Mouse (Mus musculus) liver (tissue): ENCODE measurements at regions not wholly inside any gene's neighbourhood (a gene's known extent, or its start where the extent isn't known, plus 50 kb on each side); places are given as distances from the start of the nearest gene placed in this dataset.

Experiments
- DNase-seq: peaks from one replicate; pipeline ENCODE4 v3.0.0-alpha.2; 2020; ENCODE audit warnings: mixed read lengths

DNA sequence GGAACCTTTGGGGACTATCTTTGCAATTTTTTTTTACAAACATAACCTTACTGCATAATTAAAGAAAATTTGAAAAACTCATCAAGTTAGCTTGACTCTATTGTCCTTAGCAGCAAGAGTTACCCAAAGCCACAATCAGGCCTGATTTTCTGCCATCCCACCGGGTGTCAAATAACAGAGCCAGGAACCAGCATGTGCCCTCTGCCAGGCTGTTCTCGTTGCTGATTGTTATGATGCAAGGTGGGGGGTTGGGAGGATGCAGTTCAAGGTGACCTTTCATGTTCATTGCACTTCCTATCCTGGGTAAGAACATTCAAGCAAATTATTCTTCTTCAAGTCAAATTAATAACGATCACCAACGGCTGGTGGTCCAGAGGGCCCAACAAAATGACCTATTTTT, 370.6 kb upstream of the Zdhhc25 start:
- no peak for DNase-seq

DNA sequence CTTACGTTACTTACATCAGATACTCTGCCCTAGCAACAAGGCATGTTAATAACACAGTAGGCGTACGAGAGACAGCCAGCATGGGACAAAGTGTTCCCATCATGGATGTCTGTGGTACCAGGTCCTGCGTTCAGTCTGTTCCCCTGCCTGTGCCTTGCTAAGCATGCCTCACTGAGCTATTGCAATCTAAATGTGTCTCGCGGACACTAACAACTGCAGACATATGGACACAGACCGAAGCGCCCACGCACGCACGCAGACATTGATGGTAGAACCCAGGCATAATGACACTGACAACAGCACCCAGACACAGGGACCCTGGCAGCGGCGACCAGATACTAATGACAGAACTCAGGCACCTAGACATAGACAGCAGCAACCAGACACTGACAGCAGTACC, 355.5 kb upstream of the Zdhhc25 start:
- no peak for DNase-seq

DNA sequence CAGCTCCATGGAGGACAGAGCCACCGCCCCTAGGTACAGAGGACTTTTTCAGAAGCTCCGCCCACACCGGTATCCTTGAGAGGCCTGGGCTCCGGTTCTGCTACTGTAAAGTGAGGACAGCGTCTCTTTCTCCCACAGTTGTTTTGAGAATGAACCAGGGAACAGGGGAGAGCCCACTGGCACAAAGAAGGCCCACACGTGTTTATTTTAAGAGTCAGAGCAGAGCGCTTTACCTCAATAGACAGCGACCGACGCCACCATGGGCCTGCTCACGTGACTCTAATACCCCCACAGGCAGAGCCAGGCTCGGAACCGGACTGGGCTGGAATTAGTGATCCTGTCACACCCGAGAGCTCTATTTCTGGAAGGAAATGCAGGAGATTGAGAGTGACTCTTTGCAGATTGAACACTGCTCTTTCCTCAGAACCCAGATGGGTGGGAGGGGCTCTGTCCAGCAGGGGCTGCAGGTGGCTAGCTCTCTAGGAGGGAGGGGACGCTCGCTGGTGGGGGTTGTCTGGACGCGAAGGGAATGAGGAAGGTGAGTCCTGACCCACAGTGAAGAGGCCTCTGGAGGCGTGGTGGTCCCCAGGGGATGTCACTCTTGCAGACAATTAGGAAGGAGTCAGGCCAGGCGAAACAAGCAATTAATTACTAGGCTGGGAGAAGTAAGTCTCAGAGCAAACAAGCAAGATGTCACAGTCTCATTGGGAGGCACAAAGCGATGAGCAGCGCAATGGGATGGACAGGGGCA, 354.4 kb upstream of the Zdhhc25 start:
- DNase-seq: no peak

DNA sequence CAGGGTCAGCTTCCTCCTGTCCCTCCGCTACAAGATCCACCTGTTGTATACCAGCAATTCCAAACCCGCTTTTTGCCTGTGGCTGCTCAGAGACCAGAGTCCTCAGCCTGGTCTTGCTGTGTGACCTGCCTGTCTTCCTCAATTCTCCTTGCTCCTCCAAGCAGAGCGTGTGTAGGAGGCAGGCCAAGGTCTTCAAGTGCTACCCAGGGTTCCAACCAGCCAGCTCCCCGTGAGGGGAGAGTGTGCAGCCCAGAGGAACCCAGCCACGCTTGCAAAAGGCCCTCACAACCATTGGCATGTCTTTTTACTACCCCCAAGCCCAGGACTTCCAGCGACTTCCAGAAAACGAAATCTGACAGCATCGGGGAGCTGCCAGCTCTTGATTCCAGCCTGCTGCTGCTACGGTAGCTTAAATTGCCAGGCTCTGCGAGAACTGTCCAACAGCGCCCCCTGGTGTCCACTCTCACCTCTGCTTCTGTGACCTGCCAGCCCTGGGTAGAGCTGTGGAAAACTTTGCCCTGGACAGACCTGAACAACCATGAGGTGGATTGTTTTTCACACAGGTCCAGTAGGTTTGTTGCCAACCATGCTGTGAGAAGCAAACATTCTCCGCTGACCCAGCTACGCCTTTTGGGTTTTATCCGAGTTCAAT, 352.0 kb upstream of the Zdhhc25 start:
- peak; percentile 72 for DNase-seq

DNA sequence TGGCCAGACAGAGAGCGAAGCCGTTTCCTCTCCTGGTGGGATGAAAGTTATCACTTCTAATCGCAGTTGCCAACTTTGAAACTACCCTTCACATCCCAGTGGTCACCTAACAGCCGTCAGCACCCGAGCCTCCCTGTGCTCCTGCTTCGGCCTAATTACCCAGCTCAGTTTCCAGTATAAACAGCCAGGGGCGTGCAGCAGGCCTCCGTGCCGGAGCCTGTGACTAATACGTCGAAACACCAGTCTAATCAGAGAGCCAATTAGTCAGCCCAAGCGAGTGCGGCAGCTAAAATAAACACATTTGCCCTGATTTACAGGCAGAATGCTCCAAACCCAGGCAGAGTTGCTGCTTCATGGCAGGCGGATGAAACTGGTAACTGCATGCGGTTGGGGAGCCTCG, 312.1 kb upstream of the Zdhhc25 start:
- DNase-seq: no peak

DNA sequence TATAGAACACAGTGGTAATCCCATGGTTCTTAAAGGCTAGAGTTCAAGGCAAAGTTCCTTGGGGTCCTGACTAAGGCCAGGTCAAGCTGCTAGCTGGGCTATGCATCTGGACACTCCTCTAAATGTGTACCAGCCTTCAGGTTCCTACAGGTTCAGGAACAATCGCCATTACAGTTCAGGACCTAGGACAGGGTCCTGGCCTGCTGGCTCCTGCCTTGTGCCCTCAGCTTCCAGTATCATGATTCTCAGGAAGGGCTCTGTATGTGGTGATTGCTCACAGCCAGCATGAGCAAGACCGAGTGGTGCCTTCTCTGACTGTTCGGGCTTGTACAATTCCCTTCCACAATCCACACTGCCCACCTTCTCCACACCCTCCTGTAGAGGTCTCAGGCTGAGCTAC, 311.4 kb upstream of the Zdhhc25 start:
- DNase-seq: no peak

DNA sequence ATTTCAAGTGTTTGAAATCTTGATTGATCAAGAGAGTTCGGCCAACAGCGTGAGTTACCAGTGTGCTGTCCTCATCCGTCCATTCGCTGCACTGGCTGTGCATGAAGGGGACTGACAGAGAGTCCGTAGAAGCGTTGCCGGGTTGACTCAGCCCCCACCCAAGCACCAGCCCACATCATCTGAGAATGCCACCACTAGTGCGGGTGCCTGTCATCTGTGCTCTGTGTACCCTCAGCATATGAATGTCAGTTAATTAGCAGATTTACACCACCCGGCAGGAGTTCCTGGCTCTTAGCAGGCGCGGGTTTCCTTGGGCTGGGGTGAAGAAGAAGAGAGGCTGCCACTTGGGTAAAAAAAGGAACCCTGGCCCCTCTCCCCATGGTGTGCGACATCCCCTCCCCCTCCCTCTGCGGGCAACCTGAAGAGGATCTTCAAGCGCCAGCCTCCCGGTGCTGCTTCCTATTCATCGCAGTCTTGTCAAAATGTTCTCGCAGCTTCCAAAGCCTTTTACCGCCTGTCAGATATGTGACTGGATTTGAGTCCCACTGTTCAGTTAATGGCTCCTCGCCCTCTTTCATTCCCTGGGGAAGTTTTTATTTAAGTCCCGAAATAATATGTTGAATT, 309.2 kb upstream of the Zdhhc25 start:
- no peak for DNase-seq

DNA sequence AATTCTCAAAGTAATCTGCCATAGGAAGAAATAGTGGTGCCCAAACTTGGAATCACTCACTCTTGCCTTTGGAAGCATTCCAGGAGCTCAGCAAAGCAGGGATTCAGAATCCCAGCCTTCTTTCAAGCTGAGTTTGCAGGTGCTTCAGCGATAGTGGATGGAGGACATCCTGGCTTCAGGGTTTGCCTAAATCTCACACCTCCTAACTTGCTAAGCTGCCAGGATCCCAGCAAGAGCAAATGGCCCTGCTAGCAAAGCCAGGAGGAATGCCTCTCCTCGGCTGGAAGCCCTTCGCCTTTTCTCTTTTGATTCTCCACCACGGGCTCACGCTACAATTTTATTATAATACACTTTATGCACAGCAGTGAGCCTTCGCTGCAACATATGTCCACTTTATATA, 301.0 kb upstream of the Zdhhc25 start:
- no peak for DNase-seq

DNA sequence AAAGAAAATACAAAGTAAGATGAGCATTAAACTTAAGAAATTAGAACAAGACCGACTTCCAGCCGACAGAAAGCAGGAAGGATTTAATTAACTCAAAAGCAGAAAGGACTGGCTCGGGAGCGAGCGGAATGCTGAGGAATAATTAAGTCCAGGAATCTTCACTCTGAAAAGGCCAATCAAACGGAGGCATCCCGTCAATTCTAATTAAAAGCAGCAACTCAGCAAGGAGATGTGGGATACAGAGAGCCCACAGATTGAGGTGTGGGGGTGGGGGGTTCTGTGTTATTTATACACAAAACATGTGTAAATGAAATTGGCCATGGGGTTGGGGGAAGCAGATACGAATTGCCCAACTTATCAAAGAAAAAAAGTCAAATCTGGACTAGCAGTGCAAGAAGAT, 288.9 kb upstream of the Zdhhc25 start:
- DNase-seq: no peak

DNA sequence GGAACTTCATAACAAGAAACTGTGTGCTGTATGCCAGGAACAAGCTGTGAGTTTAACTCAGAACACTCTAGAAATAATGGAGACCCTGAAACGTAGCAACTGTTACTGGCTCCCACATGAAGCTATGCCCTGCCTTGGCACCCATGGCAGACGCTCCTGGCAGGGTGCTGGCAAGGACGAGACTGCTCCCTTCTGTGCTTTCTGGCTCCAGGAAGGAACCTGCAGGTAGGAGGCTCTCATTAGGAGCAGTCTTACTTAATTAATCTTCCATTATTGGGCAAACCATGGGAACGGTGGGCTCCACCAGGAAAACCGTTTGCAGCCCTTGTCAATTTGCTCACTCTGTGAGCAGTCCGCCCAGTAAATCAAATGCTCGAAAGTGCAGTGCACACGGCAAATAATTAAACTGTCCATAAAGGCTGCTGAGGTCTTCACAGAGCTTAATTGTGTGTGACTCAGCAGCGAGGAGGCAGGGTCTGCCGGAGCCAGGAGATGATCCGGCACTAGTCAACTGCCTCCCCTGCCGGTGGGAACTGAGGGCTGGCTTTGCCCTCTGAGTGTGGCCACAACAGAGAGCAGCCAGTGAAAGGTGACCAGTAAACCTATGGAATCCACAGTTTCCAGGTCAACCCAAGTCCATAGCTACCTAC, 285.2 kb upstream of the Zdhhc25 start:
- DNase-seq: no peak

DNA sequence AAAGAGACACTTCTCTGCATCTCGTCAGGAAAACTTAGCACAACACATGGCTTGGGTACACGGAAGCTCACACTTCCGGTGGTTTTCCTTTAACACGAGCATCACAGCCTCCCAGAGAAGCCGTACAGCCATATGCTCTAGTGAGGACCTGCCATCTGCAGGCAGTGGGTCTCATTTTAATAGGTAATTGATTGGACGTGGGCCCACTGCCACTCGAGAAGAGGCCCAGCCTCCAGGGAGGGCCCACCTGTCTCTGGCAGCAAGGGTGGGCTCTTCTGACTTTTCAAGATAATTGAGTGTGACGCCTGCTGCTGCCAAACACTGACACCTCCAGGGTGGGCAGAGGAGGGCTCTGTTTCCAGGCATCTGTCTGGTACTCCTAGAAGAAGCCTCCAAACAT, 282.1 kb upstream of the Zdhhc25 start:
- DNase-seq: no peak

DNA sequence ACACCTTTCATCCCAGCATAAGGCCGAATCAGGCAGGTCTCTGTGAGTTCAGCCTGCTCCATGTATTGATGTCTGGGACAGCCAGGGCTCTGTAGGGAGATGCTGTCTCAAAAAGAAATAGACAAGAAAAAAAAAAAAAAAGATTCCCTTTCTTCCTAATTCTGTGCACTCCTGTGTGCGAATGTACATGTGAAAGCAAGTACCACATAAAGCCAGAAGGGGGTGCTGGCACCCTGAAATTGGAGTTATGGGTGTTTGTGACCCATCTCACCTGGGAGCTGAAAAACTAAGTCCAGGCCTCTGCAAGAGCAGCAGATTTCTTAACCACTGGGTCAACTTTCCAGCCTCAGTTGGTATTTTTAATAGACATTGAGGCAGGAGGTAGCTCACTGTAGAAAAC, 280.6 kb upstream of the Zdhhc25 start:
- no peak for DNase-seq

DNA sequence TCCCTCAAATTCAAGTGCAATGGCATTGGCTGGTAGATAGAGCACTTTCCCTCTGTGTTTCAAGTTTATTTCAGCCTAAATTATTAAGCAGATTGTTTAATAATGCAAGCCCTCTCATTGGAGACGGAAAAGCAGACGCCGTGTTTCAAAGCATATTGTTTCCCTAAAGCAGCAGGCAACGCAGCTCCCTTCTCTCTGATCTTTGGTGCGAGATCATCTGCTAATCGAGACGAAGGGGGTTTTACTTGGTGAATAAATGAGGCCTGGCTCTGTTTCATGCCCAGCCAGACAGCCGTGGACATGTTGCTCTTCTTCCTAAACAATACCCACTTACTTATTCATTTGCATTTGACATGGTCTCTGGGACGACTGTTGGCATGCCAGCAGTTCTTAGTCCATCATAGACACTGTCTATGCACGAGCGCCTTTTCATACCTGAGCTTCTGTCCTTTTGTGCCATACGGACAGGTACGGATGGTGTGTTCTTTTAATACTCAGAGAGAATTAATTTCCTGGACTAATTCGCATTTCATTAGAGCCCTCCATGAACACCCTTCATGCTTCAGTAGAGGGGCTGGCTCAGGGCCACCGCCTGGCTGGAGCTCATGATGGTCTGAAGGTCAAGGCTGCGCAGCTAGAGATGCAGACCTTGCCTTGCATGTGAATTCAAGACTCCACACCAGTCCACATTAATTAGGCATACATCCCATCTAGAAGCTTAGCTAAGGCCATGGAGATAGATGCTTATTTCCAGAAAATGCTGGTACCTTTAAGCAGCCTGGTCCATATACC, 276.3 kb upstream of the Zdhhc25 start:
- no peak for DNase-seq

DNA sequence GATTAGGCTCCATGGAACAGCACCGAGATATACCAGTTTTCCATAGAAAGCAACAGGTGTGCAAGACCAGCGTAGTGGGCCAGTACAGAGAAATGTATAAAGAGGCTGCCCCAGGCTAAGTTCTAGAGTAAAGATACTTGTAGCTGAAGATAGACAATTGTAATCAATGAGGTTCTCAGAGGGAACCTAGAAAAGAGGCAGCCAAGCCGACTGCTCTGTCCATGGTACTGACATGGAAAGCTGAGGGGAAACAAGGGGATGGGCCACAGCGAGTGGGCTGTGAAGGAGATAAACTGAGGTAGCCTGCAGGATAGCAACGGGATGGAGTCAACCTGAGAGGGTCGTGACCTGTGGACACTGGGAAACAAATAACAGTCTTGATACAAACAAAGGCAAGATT, 275.0 kb upstream of the Zdhhc25 start:
- no peak for DNase-seq

DNA sequence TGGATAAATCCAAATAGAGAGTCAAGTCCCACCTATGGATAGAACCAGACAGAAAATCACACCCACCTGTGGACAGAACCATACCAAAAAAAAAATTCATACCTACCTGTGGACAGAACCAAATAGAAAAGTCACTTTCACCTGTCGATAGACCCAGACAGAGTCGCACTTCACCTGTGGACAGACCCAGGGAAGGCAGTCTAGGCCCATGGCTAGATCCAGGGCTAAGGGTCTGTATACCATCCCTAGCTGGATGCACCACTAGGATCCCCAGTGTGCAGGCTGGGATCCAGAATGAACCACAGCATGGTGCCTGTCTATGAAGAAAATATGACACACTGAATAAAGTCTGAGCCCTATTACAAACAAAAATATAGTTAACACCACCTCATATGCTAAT, 246.9 kb upstream of the Zdhhc25 start:
- DNase-seq: no peak

DNA sequence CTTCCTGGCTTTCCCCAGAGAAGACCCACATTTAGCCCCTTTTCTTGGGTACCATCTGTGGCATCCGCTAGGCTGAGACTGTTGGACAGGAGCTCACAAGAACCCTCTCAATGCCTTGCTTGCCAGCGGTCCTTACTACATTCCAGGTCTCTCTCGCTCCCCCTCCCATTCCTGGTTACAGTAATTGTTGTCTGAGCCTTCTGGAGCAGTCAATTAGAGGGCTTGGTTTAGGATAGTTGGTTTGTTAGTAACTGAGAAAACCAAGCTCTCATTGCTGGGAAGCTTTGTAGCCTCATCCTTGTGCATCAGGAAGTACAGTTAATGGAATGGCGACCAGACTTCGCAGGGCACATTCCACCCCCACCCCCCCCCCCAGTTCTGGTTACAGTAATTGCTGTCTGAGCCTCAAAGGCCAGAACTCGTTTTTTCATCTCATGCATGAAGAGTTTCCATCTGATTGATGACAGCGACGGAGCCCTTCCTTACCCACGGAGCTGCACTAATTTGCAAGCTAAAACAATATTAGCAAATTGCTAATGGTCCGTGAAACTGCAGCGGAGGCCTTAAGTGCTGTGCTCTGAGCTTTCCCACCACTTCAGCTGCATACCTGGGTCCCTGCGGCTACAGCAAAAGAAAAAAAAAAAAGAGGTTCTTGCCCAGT, 239.6 kb upstream of the Zdhhc25 start:
- no peak for DNase-seq

DNA sequence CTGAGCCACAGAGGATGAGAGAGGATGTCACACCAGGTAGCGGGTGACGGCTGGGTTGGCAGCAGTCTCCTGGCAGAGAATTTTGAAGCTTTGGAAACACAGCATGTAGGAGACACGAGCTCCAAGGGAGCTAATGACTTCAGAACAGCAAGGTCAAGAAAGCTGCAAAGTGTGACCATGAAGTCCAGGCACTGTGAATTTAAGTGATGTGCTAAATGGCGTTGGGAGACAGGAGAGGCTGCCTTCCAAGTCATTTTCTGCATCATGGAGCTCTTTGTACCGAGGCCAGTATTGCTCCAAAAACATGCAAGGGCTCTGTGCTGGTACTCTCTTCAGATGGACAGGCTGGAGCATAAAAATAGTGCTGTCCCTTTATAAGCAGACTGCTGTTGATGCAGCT, 238.8 kb upstream of the Zdhhc25 start:
- no peak for DNase-seq

DNA sequence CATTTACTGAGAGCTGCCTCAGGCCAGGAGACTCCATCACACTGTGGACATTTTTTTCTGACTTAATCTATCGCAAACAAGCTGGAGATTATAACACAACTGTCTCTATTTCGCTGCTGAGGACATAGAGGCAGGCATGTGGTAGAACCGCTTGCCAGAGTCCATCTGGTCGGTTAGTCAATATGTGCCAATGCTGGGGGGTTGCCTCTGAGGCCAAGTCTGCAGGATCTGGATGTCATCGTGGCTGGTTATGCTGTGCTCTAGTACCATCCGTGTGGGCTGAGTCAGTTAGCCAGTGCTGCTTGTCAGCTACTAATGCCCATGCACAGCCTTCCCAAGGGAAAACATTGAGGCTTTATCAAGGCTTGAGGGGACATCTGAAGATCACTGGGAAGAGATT, 237.1 kb upstream of the Zdhhc25 start:
- DNase-seq: no peak

DNA sequence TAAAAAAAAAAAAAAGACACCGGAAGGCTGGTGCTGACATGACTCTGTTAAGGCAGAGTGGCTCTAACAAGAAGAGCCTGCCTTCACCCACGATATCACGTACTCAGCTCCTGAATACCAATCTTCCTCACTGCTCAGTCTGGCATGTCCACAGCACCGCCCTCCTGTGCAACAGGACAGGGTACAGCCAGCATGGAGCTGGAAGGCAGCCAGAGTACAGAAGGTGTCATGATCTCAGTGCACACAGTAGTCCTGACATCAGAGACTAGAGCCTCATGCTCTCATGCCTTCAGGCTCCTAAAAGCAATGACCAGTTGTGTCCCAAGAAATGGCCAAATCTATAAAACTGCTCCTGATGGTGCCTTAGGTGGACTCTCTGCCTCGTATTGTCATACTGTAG, 229.7 kb upstream of the Zdhhc25 start:
- no peak for DNase-seq

DNA sequence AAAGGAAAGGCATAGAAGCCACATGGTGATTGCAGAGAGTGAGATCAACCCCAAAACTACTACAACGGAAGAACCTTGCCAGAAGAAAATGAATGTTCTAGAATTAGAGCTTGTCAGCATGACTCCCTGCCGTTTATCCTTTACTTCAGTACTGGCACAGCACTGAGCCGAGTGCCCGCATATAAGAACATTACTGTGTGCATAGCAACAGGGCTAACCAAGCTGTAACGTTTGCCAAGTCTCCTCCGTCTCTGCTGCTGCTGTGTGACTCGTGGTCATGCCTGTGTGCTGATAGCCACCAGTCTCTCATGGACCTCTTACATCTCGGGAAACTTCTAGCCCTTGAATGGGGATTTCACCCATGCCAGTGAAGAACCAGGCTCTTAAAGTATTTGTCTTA, 228.1 kb upstream of the Zdhhc25 start:
- no peak for DNase-seq

DNA sequence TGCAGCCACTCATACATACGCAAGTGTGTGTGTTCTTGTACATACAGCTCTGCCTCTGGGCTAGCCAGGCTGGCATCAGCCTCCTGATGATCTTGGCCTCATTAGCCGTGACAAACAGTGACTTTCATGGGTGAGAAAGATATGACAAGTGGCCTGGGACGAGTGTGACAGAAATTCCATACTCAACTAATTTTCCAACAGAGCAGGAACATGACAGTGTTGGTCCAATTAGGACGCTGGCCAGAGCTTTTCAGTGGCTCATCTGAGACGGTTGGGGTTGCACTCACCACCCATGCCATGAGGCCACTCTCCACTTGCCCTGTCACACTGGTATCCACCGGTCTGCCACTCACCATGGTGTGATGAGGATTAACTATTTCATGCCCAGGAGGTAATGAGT, 226.2 kb upstream of the Zdhhc25 start:
- no peak for DNase-seq

DNA sequence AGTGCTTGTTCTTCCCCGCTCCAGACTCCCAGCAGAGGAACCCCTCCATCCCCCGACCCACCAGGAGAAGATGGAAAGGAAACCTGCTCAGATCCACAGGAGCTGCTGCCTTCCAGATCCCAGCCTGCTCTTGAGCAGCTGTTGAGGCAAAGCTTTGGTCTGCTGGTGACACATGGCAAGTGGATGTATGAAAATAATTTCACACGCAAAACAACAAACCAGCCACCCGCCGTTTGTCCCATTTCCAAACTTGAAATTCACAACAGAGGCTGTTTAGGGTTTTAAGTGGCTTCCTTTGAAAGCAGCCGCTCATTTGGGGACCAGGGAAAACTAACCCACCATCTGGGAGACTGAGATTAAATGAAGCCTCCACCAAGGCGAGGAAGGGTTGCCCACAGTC, 220.8 kb upstream of the Zdhhc25 start:
- DNase-seq: no peak
